Mouse (Mus musculus): ENCODE results near the gene Tmem189.
"Not testable (repeated sequence)": the region's sequence is repeated elsewhere in the genome, so short reads cannot be mapped to it uniquely, and the experiment has no call there.

Gene Tmem189

DNA sequence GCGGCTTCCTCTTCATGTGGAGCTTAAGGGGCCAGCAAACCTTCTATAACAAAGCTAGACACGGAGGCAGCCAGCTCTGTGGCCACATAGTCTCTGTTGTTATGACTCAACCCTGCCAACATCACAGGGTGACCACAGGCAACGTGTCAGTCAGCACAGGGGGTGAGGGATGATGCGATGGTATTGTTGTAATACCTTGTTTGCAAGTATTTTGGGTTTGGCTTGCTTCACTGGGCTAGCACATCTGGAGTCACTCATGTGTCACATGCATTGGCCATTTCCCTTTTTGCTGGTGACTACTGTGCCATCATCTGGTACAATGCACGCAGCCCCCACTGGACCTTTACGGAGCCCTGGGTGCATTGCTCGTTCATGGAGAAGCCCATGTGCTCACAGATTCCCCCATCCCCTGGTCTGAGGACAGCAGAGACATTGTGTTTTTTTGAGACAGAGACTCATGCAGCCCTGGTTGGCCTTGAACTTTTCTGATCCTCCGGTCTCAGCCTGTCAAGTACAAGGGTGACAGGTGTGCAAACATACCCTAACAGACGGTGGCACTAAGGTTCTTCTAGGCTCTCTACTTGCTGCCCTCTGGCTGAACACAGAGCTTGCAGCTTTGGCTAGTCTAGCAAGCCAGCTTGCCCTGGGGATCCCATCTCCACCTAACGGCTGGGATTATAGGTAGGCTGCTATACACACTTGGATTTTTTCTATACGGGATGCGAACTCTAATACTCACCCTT lies 40.2 kb downstream of the Tmem189 start:
- no peak for DNase-seq

DNA sequence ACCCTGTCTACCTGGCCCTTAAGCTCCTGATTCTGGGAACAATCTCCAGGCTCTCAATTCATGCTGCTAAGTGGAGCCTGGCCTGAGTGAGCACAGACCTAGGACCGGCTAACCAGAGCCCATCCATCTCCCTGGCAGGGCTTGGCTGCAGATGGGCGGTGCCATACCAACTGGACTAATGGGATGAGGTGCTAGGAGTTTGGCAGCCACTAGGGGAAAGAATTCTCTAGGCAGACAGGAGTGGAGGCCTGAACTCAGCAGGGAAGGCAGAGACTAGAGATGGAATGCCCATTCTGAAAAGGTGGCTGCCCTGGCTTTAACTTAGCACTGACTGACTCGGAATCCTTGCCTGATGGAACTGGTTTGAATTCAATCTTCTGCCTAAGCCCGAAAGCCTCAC lies 43.2 kb downstream of the Tmem189 start:
- no peak for DNase-seq

DNA sequence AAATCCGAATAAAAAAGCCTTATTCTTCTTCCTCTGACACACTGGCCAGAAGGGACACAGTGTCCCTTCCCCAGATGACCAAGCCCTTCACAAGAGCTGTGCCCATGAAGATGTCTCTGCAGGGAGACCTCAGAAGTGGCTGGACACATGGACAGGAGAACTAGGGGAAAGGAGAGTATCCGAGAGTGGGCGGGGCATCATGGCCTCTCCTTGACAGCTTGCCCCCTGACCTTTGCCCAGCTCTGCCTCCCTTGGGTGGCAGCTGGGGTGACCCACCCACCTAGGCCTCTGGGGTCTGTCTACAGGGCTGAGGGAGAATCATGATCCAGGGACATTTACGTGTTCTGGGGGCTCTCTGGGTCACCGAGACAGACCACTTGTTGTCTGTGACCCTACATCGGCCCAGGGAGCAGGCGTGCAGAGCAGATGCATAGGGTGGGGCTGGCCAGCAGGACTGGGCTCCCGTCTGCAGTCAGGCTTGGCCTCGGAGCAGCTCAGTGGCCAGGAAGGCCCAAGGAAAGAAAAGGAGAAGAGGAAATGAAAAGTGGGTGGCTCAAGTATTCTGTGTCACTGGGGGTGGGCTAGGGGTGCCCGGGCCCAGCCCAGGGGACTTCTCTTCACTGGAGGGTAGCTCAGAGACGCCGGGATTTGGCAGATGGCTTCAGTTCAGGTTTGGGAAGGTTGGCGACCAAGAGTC lies 46.1 kb downstream of the Tmem189 start:
- not testable (repeated sequence) for DNase-seq

DNA sequence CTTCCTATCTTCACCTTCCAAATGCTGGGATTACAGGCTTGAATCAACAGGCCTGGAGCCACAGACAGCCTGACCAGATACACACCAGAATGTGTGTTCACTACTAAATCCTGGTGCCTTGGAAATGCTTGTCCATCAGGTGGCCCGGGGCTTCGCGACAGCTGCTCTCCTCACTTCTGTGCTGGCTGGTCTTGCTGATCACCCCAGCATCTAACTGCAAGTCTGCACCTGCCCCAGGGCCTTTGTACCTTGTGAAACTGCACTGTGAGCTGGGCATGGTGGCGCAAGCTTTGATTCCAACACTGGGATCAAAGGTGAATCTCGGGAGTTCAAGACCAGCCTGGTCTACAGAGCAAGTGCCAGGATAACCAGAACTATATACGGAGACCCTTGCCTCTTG lies 47.5 kb downstream of the Tmem189 start:
- DNase-seq: no peak

- peak; percentile 51 to 56 for DNase-seq
Observed at GRCm38 (mm10) chr2:167641337-167641736, 48.3 kb downstream of the Tmem189 start.

DNA sequence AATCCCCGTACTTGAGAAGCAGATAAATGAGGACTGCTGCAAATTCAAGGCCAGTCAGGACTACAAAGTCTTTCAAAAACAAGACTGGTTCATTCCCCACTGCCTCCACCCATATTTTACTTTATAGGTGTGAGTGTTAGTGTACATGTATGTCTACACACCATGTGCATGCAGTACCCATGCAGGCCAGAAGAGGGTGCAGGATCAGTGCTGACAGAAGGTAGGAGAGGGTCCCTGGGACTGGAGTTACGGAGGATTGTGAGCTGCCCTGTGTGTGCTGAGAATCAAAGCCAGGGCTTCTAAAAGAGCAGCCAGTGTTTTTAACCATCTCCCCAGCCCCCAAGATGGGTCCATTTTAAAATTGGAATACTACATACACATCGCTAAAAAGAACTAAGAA lies 49.3 kb downstream of the Tmem189 start:
- peak; percentile 59 to 64 for DNase-seq

DNA sequence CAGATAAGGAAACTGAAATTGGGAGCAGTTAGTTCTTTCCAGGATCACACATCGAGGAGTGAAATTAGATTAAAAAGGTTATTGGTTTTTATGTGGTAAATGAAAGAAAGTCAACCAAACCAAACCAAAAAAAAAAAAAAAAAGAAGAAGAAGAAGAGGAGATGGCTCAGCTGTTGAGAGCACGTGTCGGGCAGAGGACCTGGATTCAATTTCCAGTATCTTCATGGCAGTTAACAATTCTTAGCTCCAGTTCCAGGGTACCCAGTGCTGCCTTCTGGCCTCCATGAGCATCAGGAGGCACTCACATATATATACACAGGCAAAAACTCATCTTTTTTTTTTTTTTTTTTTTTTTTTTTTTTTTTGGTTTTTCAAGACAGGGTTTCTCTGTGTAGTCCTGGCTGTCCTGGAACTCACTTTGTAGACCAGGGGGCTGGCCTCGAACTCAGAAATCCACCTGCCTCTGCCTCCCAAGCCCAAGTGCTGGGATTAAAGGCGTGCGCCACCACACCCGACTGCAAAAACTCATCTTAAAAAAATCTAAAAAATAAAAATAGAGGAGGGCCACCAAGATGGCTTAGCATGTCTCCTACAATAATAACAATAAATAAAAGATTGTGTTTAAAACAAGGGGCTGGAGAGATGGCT lies 54.6 kb downstream of the Tmem189 start:
- DNase-seq: no peak

- DNase-seq: peak; percentile 91 to 95
Observed at GRCm38 (mm10) chr2:167634338-167634770, 55.3 kb downstream of the Tmem189 start.

- DNase-seq: no peak
Observed at GRCm38 (mm10) chr2:167633537-167633872, 56.1 kb downstream of the Tmem189 start.

DNA sequence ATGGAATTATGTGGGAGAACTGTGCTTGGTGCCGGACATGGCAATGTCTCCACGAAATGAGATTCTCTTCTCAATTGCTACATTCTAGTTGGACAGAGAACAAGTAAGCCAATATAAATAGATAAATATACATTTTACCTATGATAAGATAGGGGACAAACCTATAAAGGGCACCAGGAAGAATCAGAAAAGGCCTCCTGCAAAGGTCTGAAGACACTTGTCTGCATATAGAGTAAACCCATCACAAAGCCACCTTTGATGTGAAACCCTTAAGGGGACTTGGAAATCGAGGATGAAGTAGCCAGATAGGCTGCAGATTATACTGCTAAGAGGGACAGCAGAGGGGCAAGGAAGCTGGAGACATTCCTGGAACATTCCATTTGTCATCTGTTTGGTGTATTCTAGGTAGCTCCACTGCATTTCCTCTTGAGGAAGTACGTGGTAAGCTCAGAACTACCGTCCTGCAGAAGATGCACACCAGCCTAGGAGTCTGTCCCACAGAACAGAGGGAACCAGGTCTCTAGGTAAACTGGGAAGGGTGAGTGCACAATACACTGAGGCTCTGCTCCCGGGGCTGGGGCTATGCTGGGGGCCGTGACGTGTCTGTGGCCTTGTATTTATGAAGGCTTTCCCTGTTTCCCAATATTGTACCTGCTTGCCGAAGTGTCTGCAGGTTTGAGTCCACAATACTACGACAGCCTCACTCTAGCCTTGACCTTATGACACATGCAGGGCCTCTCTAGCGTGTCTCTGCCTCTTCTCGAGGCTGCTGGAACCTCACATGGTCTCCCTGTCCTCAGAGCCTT lies 56.7 kb downstream of the Tmem189 start:
- DNase-seq: no peak

- peak; percentile 99 to 100 for DNase-seq
Observed at GRCm38 (mm10) chr2:167631591-167632448, 57.8 kb downstream of the Tmem189 start, which contains the start of gene Ube2v1. TSS of gene Ube2v1 (minus strand) at chr2:167632095.

DNA sequence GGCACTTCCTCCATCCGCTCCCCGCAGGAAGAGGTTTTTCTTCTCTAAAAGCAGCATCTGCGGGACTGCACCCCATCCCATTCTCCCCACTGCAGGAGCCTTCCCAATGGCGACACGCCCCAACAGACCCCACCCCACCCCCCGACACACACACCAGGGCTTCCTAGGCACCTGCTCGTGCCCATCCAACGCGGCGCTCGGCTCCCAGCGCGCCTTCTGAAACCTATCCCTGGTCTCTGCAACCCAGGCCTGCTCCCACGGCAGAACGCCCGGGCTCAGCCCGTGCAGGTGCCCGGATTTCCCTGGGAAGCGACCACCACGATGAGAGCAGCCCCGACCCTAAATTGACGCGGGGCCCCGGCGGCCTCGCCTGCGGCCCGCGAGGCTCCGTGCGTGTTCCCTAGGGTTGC lies 58.4 kb downstream of the Tmem189 start:
- DNase-seq: peak; percentile 43 to 65

- DNase-seq: peak in 1 of 2 experiments; percentile 37
Observed at GRCm38 (mm10) chr2:167630421-167630820, 59.2 kb downstream of the Tmem189 start.

DNA sequence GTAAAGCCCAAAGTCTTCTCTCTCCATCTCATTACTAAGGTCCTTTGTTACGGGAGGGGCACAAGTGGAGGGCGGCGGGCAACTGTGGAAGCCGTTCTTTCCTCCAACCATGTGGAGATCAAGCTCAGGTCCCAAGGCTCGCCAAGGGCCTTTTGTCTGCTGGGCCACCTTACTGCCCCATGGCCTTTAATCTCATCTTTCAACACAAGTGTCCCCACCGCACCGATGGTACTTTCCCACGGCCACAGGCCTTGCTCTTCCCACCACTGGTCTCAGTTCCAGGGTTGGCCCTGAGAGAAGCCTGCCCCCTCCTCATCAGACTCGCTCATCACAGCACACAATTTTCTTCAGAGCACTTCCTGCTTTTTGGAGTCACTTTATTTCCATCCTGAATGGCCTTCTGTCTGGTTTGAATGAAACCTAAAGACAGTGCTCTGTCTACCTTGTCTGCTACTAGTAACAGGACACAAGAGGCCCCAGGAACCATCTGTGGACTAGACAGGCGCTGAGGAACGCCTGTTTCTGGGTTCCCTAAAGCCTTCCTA lies 59.9 kb downstream of the Tmem189 start:
- DNase-seq: no peak

- DNase-seq: no peak
Observed at GRCm38 (mm10) chr2:167628872-167629271, 60.8 kb downstream of the Tmem189 start.

DNA sequence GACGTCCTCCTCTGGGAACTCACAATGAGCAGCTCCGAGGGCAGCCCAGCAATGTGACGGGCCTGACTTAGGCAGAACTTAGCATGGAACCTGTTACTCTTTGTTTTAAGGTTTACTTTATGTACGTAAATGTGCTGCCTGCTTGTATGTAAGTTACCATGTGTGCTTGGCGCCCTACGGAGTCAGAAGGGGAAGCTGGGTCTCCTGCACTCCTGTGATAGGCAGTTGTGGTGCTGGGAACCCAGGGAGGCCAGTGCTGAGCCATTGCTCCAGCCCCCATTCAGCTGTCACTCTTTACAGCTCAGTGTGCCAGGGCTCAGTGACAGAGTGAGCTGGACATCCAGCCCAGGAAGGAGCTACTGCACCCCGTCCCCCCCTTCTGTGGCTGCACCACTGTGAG lies 62.6 kb downstream of the Tmem189 start:
- no peak for DNase-seq

GRCm38 (mm10) chr2:167625670-167626069 lies 64.0 kb downstream of the Tmem189 start:
- no peak for DNase-seq

- DNase-seq: no peak
Observed at GRCm38 (mm10) chr2:167624368-167625075, 65.1 kb downstream of the Tmem189 start.

DNA sequence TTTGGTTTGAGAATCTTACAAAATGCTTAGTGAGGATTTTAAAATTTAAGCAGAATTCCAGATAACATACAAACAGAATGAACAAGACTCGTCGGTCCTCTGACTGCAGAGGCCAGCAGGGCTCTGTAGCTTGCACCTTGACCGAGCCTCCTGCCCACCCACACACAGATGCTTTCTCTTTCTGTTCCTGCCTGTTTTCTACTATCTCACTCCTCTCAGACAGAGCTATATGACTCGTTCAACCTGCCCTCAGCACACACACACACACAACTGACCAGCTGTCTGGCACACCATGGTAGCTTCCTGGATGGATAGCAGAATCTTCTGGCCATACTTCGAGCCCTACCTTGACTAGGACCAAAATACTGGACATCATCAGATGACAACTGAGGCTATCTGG lies 66.7 kb downstream of the Tmem189 start:
- DNase-seq: no peak

DNA sequence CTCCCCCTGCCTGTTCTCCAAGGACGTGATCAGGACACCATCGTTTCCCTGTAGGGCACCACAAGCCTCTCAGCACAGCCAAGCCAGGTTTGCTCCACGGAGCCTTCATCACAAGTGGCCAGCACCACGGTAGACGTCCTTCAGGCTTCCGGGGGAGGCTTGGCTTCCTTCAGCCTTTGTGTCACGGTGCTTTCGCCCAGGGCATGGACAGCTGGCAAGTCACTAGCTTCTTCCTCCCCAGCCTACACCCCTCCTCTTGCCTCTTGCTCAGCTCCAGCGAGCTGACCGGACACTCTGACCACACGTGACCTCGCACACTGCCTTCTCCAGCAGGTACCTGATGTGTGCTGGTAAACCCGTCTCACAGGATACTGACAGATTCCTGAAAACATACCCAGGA lies 67.3 kb downstream of the Tmem189 start:
- DNase-seq: no peak
